Mouse (Mus musculus): ENCODE measurements at regions not wholly inside any gene's neighbourhood (a gene's known extent, or its start where the extent isn't known, plus 50 kb on each side); places are given as distances from the start of the nearest gene placed in this dataset.

DNA sequence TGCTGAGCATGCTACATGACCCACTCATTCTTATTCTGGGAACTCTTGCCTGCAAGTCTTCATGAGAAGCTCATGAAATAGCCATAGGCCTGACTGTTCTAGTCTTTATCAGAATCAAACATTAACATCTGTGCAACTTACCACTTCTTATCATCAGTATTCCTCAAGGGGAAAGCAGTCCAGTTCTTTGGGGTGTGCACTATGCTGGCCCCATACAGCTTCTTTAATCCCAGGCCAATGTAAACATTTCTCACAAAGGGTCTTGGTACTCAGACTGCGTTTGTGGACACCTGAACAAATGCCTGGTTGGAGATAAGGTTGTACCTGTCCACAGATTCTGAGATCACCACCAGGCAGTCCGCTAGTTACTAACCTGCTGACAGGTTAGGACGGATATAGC lies 51.3 kb downstream of the 3110018I06Rik start:
- Histone ChIP-seq H3K79me2 (ENCODE audit: control insufficient read depth, insufficient read depth) (no peaks in the 10 kb centered on the region), H3ac (ENCODE audit: control insufficient read depth, insufficient read length) (no peak overlapping the region), H3K4me3 (no peak overlapping the region), H3K4me2 (ENCODE audit: low read depth) (no peak overlapping the region), H3K27me3 (ENCODE audit: control insufficient read depth, insufficient read depth, insufficient read length) (no peaks in the 10 kb centered on the region), H3K36me3 (ENCODE audit: control insufficient read depth, insufficient read depth) (no peaks in the 10 kb centered on the region)
- TF ChIP-seq CEBPB (IDR thresholded peaks at IDR 0.05; ENCODE audit: insufficient read depth, poor library complexity, severe bottlenecking): no peak
- no peak for TF ChIP-seq E2F4 (IDR thresholded peaks at IDR 0.05; ENCODE audit: insufficient read depth)
- TF ChIP-seq REST (IDR thresholded peaks at IDR 0.05; ENCODE audit: insufficient read depth, insufficient read length): no peak
- no peak for TF ChIP-seq SRF (IDR thresholded peaks at IDR 0.05; ENCODE audit: control insufficient read depth, insufficient read length, low read depth)
- no peak for TF ChIP-seq POLR2A (IDR thresholded peaks at IDR 0.05; ENCODE audit: insufficient read length, low read depth)
- TF ChIP-seq USF1 (IDR thresholded peaks at IDR 0.05; ENCODE audit: low read depth): no peak

DNA sequence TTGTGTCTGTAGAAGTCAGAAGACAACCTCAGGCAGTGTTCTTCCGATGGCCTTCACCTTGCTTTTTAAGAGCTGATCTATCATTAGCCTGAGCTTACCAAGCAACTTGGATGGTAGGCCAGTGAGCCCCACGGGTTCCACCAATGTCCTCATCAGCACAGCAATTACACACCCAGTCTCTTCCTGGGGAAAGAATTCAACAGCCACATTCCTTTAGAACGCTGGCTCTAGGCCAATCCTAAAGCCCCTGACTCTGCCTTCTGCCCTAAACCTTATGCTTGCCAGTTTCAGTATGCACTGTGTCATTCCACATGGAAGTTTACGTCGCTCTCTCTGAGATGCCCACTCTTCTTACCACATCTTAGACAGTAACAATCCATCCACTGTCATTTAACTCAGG lies 52.8 kb downstream of the 3110018I06Rik start:
- Histone ChIP-seq H3K27me3 (ENCODE audit: control insufficient read depth, insufficient read depth, insufficient read length) (no peaks in the 10 kb centered on the region), H3K4me2 (ENCODE audit: low read depth) (no peak overlapping the region), H3K4me3 (no peak overlapping the region), H3K36me3 (ENCODE audit: control insufficient read depth, insufficient read depth) (no peaks in the 10 kb centered on the region), H3ac (ENCODE audit: control insufficient read depth, insufficient read length) (no peak overlapping the region), H3K79me2 (ENCODE audit: control insufficient read depth, insufficient read depth) (no peaks in the 10 kb centered on the region)
- TF ChIP-seq CEBPB (IDR thresholded peaks at IDR 0.05; ENCODE audit: insufficient read depth, poor library complexity, severe bottlenecking) (no peak), TCF3 (IDR thresholded peaks at IDR 0.05; ENCODE audit: insufficient read length, low read depth) (no peak), REST (IDR thresholded peaks at IDR 0.05; ENCODE audit: insufficient read depth, insufficient read length) (no peak), USF1 (IDR thresholded peaks at IDR 0.05; ENCODE audit: low read depth) (no peak), POLR2AphosphoS2 (IDR thresholded peaks at IDR 0.05; ENCODE audit: insufficient read length, low read depth) (no peak), MAX (IDR thresholded peaks at IDR 0.05; ENCODE audit: low read depth) (no peak), SRF (IDR thresholded peaks at IDR 0.05; ENCODE audit: control insufficient read depth, insufficient read length, low read depth) (no peak), E2F4 (IDR thresholded peaks at IDR 0.05; ENCODE audit: insufficient read depth) (no peak), TCF12 (IDR thresholded peaks at IDR 0.05; ENCODE audit: insufficient read depth, poor library complexity, severe bottlenecking) (no peak), MYOD1 (IDR thresholded peaks at IDR 0.05; ENCODE audit: control insufficient read depth in 1 of 3, insufficient read length in 2 of 3, low read depth in 2 of 3) (no peak), POLR2A (IDR thresholded peaks at IDR 0.05; ENCODE audit: insufficient read length, low read depth) (no peak), MYOG (IDR thresholded peaks at IDR 0.05; ENCODE audit: control insufficient read depth in 1 of 3, insufficient read depth in 1 of 3, insufficient read length in 2 of 3, low read depth in 2 of 3) (no peak)

- no peaks in the 10 kb centered on the region for H3K27me3 ChIP-seq (ENCODE audit: control insufficient read depth, insufficient read depth, insufficient read length)
- H3ac ChIP-seq (ENCODE audit: control insufficient read depth, insufficient read length): no peak overlapping the region
- no peak for TF ChIP-seq SRF (IDR thresholded peaks at IDR 0.05; ENCODE audit: control insufficient read depth, insufficient read length, low read depth)
- no peak for TF ChIP-seq REST (IDR thresholded peaks at IDR 0.05; ENCODE audit: insufficient read depth, insufficient read length)
- no peak for TF ChIP-seq USF1 (IDR thresholded peaks at IDR 0.05; ENCODE audit: low read depth)
- TF ChIP-seq E2F4 (IDR thresholded peaks at IDR 0.05; ENCODE audit: insufficient read depth): no peak
- no peaks in the 10 kb centered on the region for H3K79me2 ChIP-seq (ENCODE audit: control insufficient read depth, insufficient read depth)
- no peak overlapping the region for H3K4me2 ChIP-seq (ENCODE audit: low read depth)
- H3K4me3 ChIP-seq: no peak overlapping the region
- H3K36me3 ChIP-seq (ENCODE audit: control insufficient read depth, insufficient read depth): no peaks in the 10 kb centered on the region
Measured at GRCm38 (mm10) chr12:107547194-107547885, 58.9 kb downstream of the 3110018I06Rik start.

DNA sequence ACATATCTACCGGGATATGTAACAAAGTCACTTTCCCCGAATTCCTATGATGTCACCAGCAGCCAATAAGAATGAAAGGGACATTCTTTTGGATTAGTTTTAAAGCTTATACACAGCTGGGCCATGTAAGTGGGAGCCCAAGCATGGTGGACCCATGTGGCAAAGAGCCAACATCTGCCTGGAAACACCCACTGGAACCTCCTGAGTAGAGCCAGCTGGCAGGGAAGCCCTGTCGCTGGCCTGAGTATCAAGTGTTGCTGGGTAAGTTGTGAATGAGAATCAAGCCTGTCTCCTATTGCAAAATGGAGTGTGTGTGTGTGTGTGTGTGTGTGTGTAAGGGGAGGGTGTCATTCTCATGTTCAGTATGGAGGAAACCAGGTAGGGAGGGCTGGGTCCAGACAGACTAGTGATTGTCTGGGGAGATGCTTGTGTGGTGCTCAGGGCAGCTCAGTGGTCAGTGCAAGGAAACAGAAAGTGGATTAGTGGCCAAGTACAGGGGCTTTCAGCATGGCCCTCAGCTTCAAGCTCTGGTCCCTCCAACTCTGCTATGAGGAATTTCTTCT lies 59.5 kb downstream of the 3110018I06Rik start:
- H3K4me2 ChIP-seq (ENCODE audit: low read depth): no peak overlapping the region
- TF ChIP-seq E2F4 (IDR thresholded peaks at IDR 0.05; ENCODE audit: insufficient read depth): no peak
- TF ChIP-seq CEBPB (IDR thresholded peaks at IDR 0.05; ENCODE audit: insufficient read depth, poor library complexity, severe bottlenecking): no peak
- no peak for TF ChIP-seq TCF12 (IDR thresholded peaks at IDR 0.05; ENCODE audit: insufficient read depth, poor library complexity, severe bottlenecking)
- no peak for TF ChIP-seq MAX (IDR thresholded peaks at IDR 0.05; ENCODE audit: low read depth)
- TF ChIP-seq MYOD1 (IDR thresholded peaks at IDR 0.05; ENCODE audit: control insufficient read depth in 1 of 3, insufficient read length in 2 of 3, low read depth in 2 of 3): no peak
- TF ChIP-seq POLR2A (IDR thresholded peaks at IDR 0.05; ENCODE audit: insufficient read length, low read depth): no peak
- no peak for TF ChIP-seq USF1 (IDR thresholded peaks at IDR 0.05; ENCODE audit: low read depth)
- no peak for TF ChIP-seq MYOG (IDR thresholded peaks at IDR 0.05; ENCODE audit: control insufficient read depth in 1 of 3, insufficient read depth in 1 of 3, insufficient read length in 2 of 3, low read depth in 2 of 3)
- TF ChIP-seq POLR2AphosphoS2 (IDR thresholded peaks at IDR 0.05; ENCODE audit: insufficient read length, low read depth): no peak
- no peak for TF ChIP-seq TCF3 (IDR thresholded peaks at IDR 0.05; ENCODE audit: insufficient read length, low read depth)
- H3ac ChIP-seq (ENCODE audit: control insufficient read depth, insufficient read length): no peak overlapping the region
- H3K27me3 ChIP-seq (ENCODE audit: control insufficient read depth, insufficient read depth, insufficient read length): no peaks in the 10 kb centered on the region
- no peak overlapping the region for H3K4me3 ChIP-seq
- no peaks in the 10 kb centered on the region for H3K36me3 ChIP-seq (ENCODE audit: control insufficient read depth, insufficient read depth)
- H3K79me2 ChIP-seq (ENCODE audit: control insufficient read depth, insufficient read depth): no peaks in the 10 kb centered on the region
